Mouse (Mus musculus): ENCODE results near the gene Zfp219. TPM values are rescaled to one million over a fixed set of nuclear protein-coding genes. Genes with fewer than 3 reads are reported as not detected.

Gene Zfp219
- polyA plus RNA-seq, 1 experiment from 2014 or later: 33.7 TPM

- no peaks in the 10 kb centered on the region for H3K9me3 ChIP-seq (replicated peaks)
- H3K36me3 ChIP-seq: peaks cover 92% of the 10 kb centered on the region
- H3K27ac ChIP-seq (replicated peaks): no peak overlapping the region
- 81% methylated on average over 13 of the region's 13 CpGs for WGBS
- H3K9ac ChIP-seq: no peak overlapping the region
- no peaks in the 10 kb centered on the region for H3K27me3 ChIP-seq
- no peak overlapping the region for H3K4me3 ChIP-seq (replicated peaks)
- ATAC-seq (ENCODE audit: insufficient number of reproducible peaks, low FRiP score, low TSS enrichment, low read depth): no peak
- no peaks in the 10 kb centered on the region for H3K4me1 ChIP-seq
- H3K4me2 ChIP-seq (replicated peaks): no peak overlapping the region
Measured at GRCm38 (mm10) chr14:51996231-51996841, 24.2 kb downstream of the Zfp219 start.

GRCm38 (mm10) chr14:51995219-51995871 lies 25.2 kb downstream of the Zfp219 start:
- no peak overlapping the region for H3K27ac ChIP-seq (replicated peaks)
- H3K9ac ChIP-seq: no peak overlapping the region
- ATAC-seq (ENCODE audit: insufficient number of reproducible peaks, low FRiP score, low TSS enrichment, low read depth): no peak
- H3K4me2 ChIP-seq (replicated peaks): no peak overlapping the region
- no peaks in the 10 kb centered on the region for H3K4me1 ChIP-seq
- H3K4me3 ChIP-seq (replicated peaks): no peak overlapping the region
- WGBS: 71% methylated on average over 12 of the region's 12 CpGs
- peaks cover 92% of the 10 kb centered on the region for H3K36me3 ChIP-seq
- H3K9me3 ChIP-seq (replicated peaks): no peaks in the 10 kb centered on the region
- H3K27me3 ChIP-seq: no peaks in the 10 kb centered on the region

- Histone ChIP-seq H3K4me3 (replicated peaks) (no peak overlapping the region), H3K27me3 (no peaks in the 10 kb centered on the region), H3K27ac (replicated peaks) (no peak overlapping the region), H3K9me3 (replicated peaks) (no peaks in the 10 kb centered on the region), H3K9ac (no peak overlapping the region), H3K4me2 (replicated peaks) (no peak overlapping the region), H3K36me3 (peaks cover 92% of the 10 kb centered on the region), H3K4me1 (peaks cover under 1% of the 10 kb centered on the region; the same call in 1 of the 2 replicates)
- 94% methylated on average over 4 of the region's 4 CpGs for WGBS
- no peak for ATAC-seq (ENCODE audit: insufficient number of reproducible peaks, low FRiP score, low TSS enrichment, low read depth)
Measured at GRCm38 (mm10) chr14:51994453-51994852, 26.1 kb downstream of the Zfp219 start.

GRCm38 (mm10) chr14:51989461-51989970 lies 31.0 kb downstream of the Zfp219 start:
- no peak for ATAC-seq (ENCODE audit: insufficient number of reproducible peaks, low FRiP score, low TSS enrichment, low read depth)
- H3K4me3 ChIP-seq (replicated peaks): no peak overlapping the region
- no peak overlapping the region for H3K4me2 ChIP-seq (replicated peaks)
- H3K36me3 ChIP-seq: peaks cover 70% of the 10 kb centered on the region
- WGBS: 57% methylated on average over 12 of the region's 12 CpGs
- H3K27ac ChIP-seq (replicated peaks): no peak overlapping the region
- H3K27me3 ChIP-seq: no peaks in the 10 kb centered on the region
- H3K9me3 ChIP-seq (replicated peaks): no peaks in the 10 kb centered on the region
- H3K4me1 ChIP-seq: peaks cover 26% of the 10 kb centered on the region
- no peak overlapping the region for H3K9ac ChIP-seq

- no peaks in the 10 kb centered on the region for H3K9me3 ChIP-seq (replicated peaks)
- peaks cover 32% of the 10 kb centered on the region for H3K4me1 ChIP-seq
- no peaks in the 10 kb centered on the region for H3K27me3 ChIP-seq
- no peak overlapping the region for H3K4me2 ChIP-seq (replicated peaks)
- ATAC-seq (ENCODE audit: insufficient number of reproducible peaks, low FRiP score, low TSS enrichment, low read depth): no peak
- 71% methylated on average over 12 of the region's 12 CpGs for WGBS
- no peak overlapping the region; the same call in 1 of the 2 replicates for H3K9ac ChIP-seq
- no peak overlapping the region for H3K27ac ChIP-seq (replicated peaks)
- no peak overlapping the region for H3K4me3 ChIP-seq (replicated peaks)
- peaks cover 63% of the 10 kb centered on the region for H3K36me3 ChIP-seq
Measured at GRCm38 (mm10) chr14:51988731-51989130, 31.8 kb downstream of the Zfp219 start.

- Histone ChIP-seq H3K27ac (replicated peaks) (no peak overlapping the region), H3K4me3 (replicated peaks) (no peak overlapping the region), H3K27me3 (no peaks in the 10 kb centered on the region), H3K4me1 (peaks cover 32% of the 10 kb centered on the region), H3K4me2 (replicated peaks) (no peak overlapping the region), H3K9me3 (replicated peaks) (no peaks in the 10 kb centered on the region), H3K36me3 (peaks cover 53% of the 10 kb centered on the region), H3K9ac (no peak overlapping the region)
- 87% methylated on average over 6 of the region's 6 CpGs for WGBS
- no peak for ATAC-seq (ENCODE audit: insufficient number of reproducible peaks, low FRiP score, low TSS enrichment, low read depth)
Measured at GRCm38 (mm10) chr14:51987177-51987576, 33.4 kb downstream of the Zfp219 start.

GRCm38 (mm10) chr14:51986153-51986505 lies 34.4 kb downstream of the Zfp219 start:
- 3% methylated on average over 7 of the region's 7 CpGs for WGBS

GRCm38 (mm10) chr14:51985301-51986152 lies 35.0 kb downstream of the Zfp219 start:
- H3K9me3 ChIP-seq (replicated peaks): no peaks in the 10 kb centered on the region
- peaks cover 37% of the 10 kb centered on the region for H3K36me3 ChIP-seq
- peak overlapping the region; percentile 65 for H3K4me3 ChIP-seq (replicated peaks)
- H3K4me2 ChIP-seq (replicated peaks): peak overlapping the region; percentile 87
- H3K9ac ChIP-seq: peak overlapping the region; percentile 85
- peaks cover 32% of the 10 kb centered on the region for H3K4me1 ChIP-seq
- H3K27ac ChIP-seq (replicated peaks): peak overlapping the region; percentile 96
- WGBS: under 1% methylated on average over 27 of the region's 27 CpGs
- peak; percentile 85 for ATAC-seq (ENCODE audit: insufficient number of reproducible peaks, low FRiP score, low TSS enrichment, low read depth)
- no peaks in the 10 kb centered on the region for H3K27me3 ChIP-seq

More at GRCm38 (mm10) chr14:51986153-51986505, 34.4 kb downstream of the Zfp219 start:
- peak overlapping the region; percentile 65 for H3K4me3 ChIP-seq (replicated peaks)
- no peaks in the 10 kb centered on the region for H3K9me3 ChIP-seq (replicated peaks)
- H3K36me3 ChIP-seq: peaks cover 43% of the 10 kb centered on the region
- no peaks in the 10 kb centered on the region for H3K27me3 ChIP-seq
- H3K9ac ChIP-seq: peak overlapping the region; percentile 85; the same call in 1 of the 2 replicates
- ATAC-seq (ENCODE audit: insufficient number of reproducible peaks, low FRiP score, low TSS enrichment, low read depth): no peak
- peak overlapping the region; percentile 96 for H3K27ac ChIP-seq (replicated peaks)
- peaks cover 32% of the 10 kb centered on the region for H3K4me1 ChIP-seq
- H3K4me2 ChIP-seq (replicated peaks): peak overlapping the region; percentile 87

- H3K4me3 ChIP-seq (replicated peaks): peak within 1 kb of the TSS; percentile 65
- ATAC-seq (ENCODE audit: insufficient number of reproducible peaks, low FRiP score, low TSS enrichment, low read depth): peak; percentile 86
- H3K9ac ChIP-seq: peak within 1 kb of the TSS; percentile 85
- peaks cover 32% of the 10 kb centered on the region for H3K4me1 ChIP-seq
- peaks cover 27% of the 10 kb centered on the region for H3K36me3 ChIP-seq
- H3K9me3 ChIP-seq (replicated peaks): no peaks in the 10 kb centered on the region
- H3K4me2 ChIP-seq (replicated peaks): peak within 1 kb of the TSS; percentile 87
- H3K27me3 ChIP-seq: no peaks in the 10 kb centered on the region
- peak within 1 kb of the TSS; percentile 96 for H3K27ac ChIP-seq (replicated peaks)
- WGBS: under 1% methylated on average over 71 of the region's 74 CpGs
Measured at GRCm38 (mm10) chr14:51984247-51985231, 36.0 kb downstream of the Zfp219 start, which contains the start of gene Arhgef40. Gene Arhgef40 (plus strand): TSS chr14:51984719.

- ATAC-seq (ENCODE audit: insufficient number of reproducible peaks, low FRiP score, low TSS enrichment, low read depth): no peak
- peaks cover 25% of the 10 kb centered on the region for H3K4me1 ChIP-seq
- peak overlapping the region; percentile 85 for H3K9ac ChIP-seq
- WGBS: 14% methylated on average over 10 of the region's 10 CpGs
- no peaks in the 10 kb centered on the region for H3K9me3 ChIP-seq (replicated peaks)
- peaks cover 20% of the 10 kb centered on the region for H3K36me3 ChIP-seq
- peak overlapping the region; percentile 65 for H3K4me3 ChIP-seq (replicated peaks)
- H3K27me3 ChIP-seq: no peaks in the 10 kb centered on the region
- H3K4me2 ChIP-seq (replicated peaks): peak overlapping the region; percentile 87
- H3K27ac ChIP-seq (replicated peaks): peak overlapping the region; percentile 96
Measured at GRCm38 (mm10) chr14:51983855-51984246, 36.7 kb downstream of the Zfp219 start.

Measured in embryonic facial prominence, embryonic 15.5 days (tissue).